Mouse (Mus musculus) G1E (cell line): Measurements from ENCODE around the gene Slc22a14.

ENCODE experiments used
- CTCF ChIP-seq: IDR thresholded peaks from 2 replicates; pipeline ENCODE4 v1.5.1; 2012; ENCODE audit warnings: low read depth, low read length, inconsistent platforms, mixed read lengths
- POLR2AphosphoS5 ChIP-seq: IDR thresholded peaks from 2 replicates; pipeline ENCODE4 v1.6.1; 2012; ENCODE audit warnings: low read depth, low read length, inconsistent platforms; ENCODE audit not compliant: insufficient replicate concordance
- TAL1 ChIP-seq: conservative IDR thresholded peaks from 2 replicates; pipeline ENCODE4 v1.6.1; 2012; ENCODE audit warnings: low read depth, low read length, inconsistent platforms, mixed read lengths

GRCm38 (mm10) chr9:119246826-119247225 is 118.5 kb downstream of the Slc22a14 start:
- TF ChIP-seq CTCF (no peak), POLR2AphosphoS5 (no peak), TAL1 (no peak)
